Mouse (Mus musculus) lung, adult 2 months (tissue): ENCODE data around the gene Fat1. TPM values are rescaled to one million over a fixed set of nuclear protein-coding genes. Genes with fewer than 3 reads are reported as not detected.

Experiments used
- DNase-seq: peaks from one replicate; pipeline ENCODE4 v3.0.0; 2022
- H3K4me1 ChIP-seq: fragments of 200-500 bp; 2 replicates; pipeline ENCODE4 v1.6.1; 2011; ENCODE audit warnings: low read length; ENCODE audit not compliant: control insufficient read depth, insufficient read depth
- H3K4me3 ChIP-seq: fragments of 200-500 bp; replicated peaks from 2 replicates; pipeline ENCODE3; 2011; ENCODE audit warnings: low read depth, mild to moderate bottlenecking, control low read depth, low read length; ENCODE audit errors: extremely low read depth
- CTCF ChIP-seq: fragments of 200-500 bp; IDR thresholded peaks from 2 replicates; pipeline ENCODE4 v1.5.1; 2011; ENCODE audit warnings: mild to moderate bottlenecking, low read length, control low read depth; ENCODE audit not compliant: insufficient read depth
- POLR2A ChIP-seq: fragments of 200-500 bp; IDR thresholded peaks from 2 replicates; pipeline ENCODE4 v1.6.1; 2011; ENCODE audit warnings: low read depth, mild to moderate bottlenecking, control low read depth, low read length, borderline replicate concordance; ENCODE audit errors: extremely low read depth
- WGBS: fragments of 180-500 bp; shearing (Covaris S2); methylation state at CpG from one replicate; pipeline ENCODE4 v1.1.7; 2018; 5-methylcytosine and 5-hydroxymethylcytosine counted together
- polyA plus RNA-seq: library from polyadenylated mRNA; depleted of rRNA; stranded (reverse); fragments of >200 nt; gene quantifications from 2 replicates; pipeline ENCODE4 v1.2.3, GENCODE M21; 2012

The Fat1 gene
- polyA plus RNA-seq, 1 experiment: 24.9 TPM

- H3K4me3 ChIP-seq: no peak overlapping the region
- no peak for TF ChIP-seq CTCF
- no peak for TF ChIP-seq POLR2A
- 68% methylated on average over 5 of the region's 5 CpGs for WGBS
Observed at GRCm38 (mm10) chr8:45019241-45019640, 84.0 kb downstream of the Fat1 start.

GRCm38 (mm10) chr8:45021171-45021570, 85.9 kb downstream of the Fat1 start:
- 85% methylated on average over 5 of the region's 5 CpGs for WGBS
- DNase-seq: no peak
- Histone ChIP-seq H3K4me3 (no peak overlapping the region), H3K4me1 (no peaks in the 10 kb centered on the region)
- no peak for TF ChIP-seq POLR2A
- TF ChIP-seq CTCF: no peak

More at GRCm38 (mm10) chr8:45019241-45019640, 84.0 kb downstream of the Fat1 start:
- no peak for DNase-seq
- H3K4me1 ChIP-seq: no peaks in the 10 kb centered on the region

GRCm38 (mm10) chr8:45021911-45022665, 86.8 kb downstream of the Fat1 start:
- Histone ChIP-seq H3K4me3 (no peak overlapping the region), H3K4me1 (no peaks in the 10 kb centered on the region)
- no peak for DNase-seq
- TF ChIP-seq CTCF (no peak), POLR2A (no peak)
- 77% methylated on average over 21 of the region's 21 CpGs for WGBS

GRCm38 (mm10) chr8:45028081-45028497, 92.8 kb downstream of the Fat1 start:
- WGBS: 75% methylated on average over 6 of the region's 6 CpGs
- DNase-seq: no peak
- Histone ChIP-seq H3K4me1 (no peaks in the 10 kb centered on the region), H3K4me3 (no peak overlapping the region)
- no peak for TF ChIP-seq POLR2A
- no peak for TF ChIP-seq CTCF

DNA sequence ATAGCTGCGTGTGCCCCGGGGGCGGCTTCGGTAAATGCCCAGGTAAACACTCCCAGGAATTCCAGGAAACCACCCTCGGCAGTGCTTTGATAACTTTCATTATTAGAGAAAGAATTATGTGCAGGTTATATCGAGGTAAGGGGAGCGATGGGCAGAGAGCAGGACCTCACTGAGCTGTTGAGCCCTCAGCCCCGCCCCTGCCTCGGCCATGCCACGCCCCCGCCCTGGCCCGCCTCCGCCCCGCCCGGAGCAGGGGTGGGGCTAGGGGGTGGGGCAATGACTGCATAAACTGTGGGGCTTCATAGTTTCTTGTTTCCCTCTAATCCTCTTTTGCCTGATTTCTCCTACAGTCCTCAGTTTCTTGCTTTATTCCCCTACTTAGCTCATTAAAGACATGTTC, 103.1 kb downstream of the Fat1 start:
- no peak for TF ChIP-seq POLR2A
- no peak for TF ChIP-seq CTCF
- no peaks in the 10 kb centered on the region for H3K4me1 ChIP-seq
- DNase-seq: no peak
- 79% methylated on average over 15 of the region's 15 CpGs for WGBS
- H3K4me3 ChIP-seq: no peak overlapping the region

DNA sequence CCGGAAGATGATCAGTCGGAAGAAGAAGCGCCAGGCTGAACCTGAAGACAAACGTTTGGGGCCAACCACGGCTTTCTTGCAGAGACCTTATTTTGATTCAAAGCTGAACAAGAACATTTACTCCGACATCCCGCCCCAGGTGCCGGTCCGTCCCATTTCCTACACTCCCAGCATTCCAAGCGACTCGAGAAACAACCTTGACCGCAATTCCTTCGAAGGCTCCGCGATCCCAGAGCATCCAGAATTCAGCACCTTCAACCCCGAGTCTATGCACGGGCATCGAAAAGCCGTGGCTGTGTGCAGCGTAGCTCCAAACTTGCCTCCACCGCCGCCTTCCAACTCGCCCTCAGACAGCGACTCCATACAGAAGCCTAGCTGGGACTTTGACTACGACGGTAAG, 108.9 kb downstream of the Fat1 start:
- no peaks in the 10 kb centered on the region for H3K4me1 ChIP-seq
- TF ChIP-seq CTCF (no peak), POLR2A (no peak)
- 95% methylated on average over 26 of the region's 26 CpGs for WGBS
- DNase-seq: no peak
- no peak overlapping the region for H3K4me3 ChIP-seq

- Histone ChIP-seq H3K4me1 (no peaks in the 10 kb centered on the region), H3K4me3 (no peak overlapping the region)
- WGBS: 68% methylated on average over 8 of the region's 8 CpGs
- no peak for DNase-seq
- TF ChIP-seq POLR2A (no peak), CTCF (no peak)
Observed at GRCm38 (mm10) chr8:45050451-45050850, 115.2 kb downstream of the Fat1 start.

- Histone ChIP-seq H3K4me3 (no peak overlapping the region), H3K4me1 (no peaks in the 10 kb centered on the region)
- DNase-seq: no peak
- TF ChIP-seq POLR2A: no peak
- TF ChIP-seq CTCF: no peak
- 93% methylated on average over 30 of the region's 30 CpGs for WGBS
Observed at GRCm38 (mm10) chr8:45051236-45051635, 116.0 kb downstream of the Fat1 start.

GRCm38 (mm10) chr8:45052205-45052604, 117.0 kb downstream of the Fat1 start:
- Histone ChIP-seq H3K4me3 (no peak overlapping the region), H3K4me1 (no peaks in the 10 kb centered on the region)
- no peak for TF ChIP-seq POLR2A
- TF ChIP-seq CTCF: no peak
- no peak for DNase-seq
- 68% methylated on average over 1 of the region's 1 CpGs for WGBS

GRCm38 (mm10) chr8:45052618-45053017, 117.4 kb downstream of the Fat1 start:
- H3K4me3 ChIP-seq: no peak overlapping the region
- TF ChIP-seq POLR2A (no peak), CTCF (no peak)
- DNase-seq: no peak
- WGBS: 91% methylated on average over 9 of the region's 9 CpGs
- H3K4me1 ChIP-seq: no peaks in the 10 kb centered on the region
